In the genomic region with DNA sequence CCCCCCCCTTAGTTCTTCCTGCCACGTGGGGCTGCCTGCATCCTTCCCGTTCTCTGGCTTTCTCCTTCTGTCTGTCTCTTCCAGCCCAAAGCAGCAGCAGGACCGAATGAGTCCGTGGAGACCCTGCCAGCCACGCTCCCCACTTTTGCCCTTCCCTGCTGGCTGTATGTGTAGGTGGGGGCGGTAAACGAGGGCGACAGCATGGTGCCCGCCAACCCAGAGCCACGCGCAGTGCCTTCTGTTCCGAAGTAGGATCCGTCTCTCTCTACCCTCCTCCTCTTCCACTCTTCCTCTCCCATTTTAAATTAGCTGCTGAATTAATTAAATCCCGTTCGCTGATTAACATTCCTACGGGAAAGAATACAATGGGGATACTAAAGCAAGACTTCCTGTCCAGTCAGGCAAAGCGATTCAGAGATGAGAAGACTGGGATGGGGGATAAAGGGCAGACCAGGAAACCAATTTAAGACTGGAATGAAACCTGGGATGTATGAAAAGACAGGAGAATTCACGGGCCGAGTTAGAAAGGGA, we compare ENCODE assay signal across 17 mouse cellular contexts. TPM values are rescaled to one million over a fixed set of nuclear protein-coding genes. Genes with fewer than 3 reads are reported as not detected.
A peak's percentile ranks its signal among the peaks of the same experiment; 100 is the strongest.
DNase-seq lines count a peak whose midpoint lies in the region; ATAC-seq and TF ChIP-seq lines count a peak whose summit lies in the region.
"Had no signal": no experiment of that assay in that cellular context is flagged by ENCODE, and none has a peak within 500 bp of the region (broad histone marks: within the 10 kb centered on the region; RNA-seq: fewer than 3 reads in every experiment).

No protein-coding gene starts in this region.

- H3K36me3 ChIP-seq in hindbrain, embryonic 12.5 days = no peaks in the 10 kb centered on the region
- no peaks in the 10 kb centered on the region for H3K36me3 ChIP-seq in midbrain, embryonic 16.5 days (ENCODE audit: control insufficient read depth, insufficient read depth, low read length)
- H3K36me3 ChIP-seq in lung, postnatal 0 days (ENCODE audit: insufficient read depth, low read length) = no peaks in the 10 kb centered on the region
- H3K36me3 ChIP-seq: G1E; limb, embryonic 13.5 days had no signal

- H3K27me3 ChIP-seq in hindbrain, embryonic 12.5 days = peaks cover 7% of the 10 kb centered on the region
- no peaks in the 10 kb centered on the region for H3K27me3 ChIP-seq in midbrain, embryonic 16.5 days (ENCODE audit: control insufficient read depth, insufficient read depth, low read depth, low read length)
- no peaks in the 10 kb centered on the region; the same call in 1 of the 2 replicates for H3K27me3 ChIP-seq in lung, postnatal 0 days (replicated peaks; ENCODE audit: insufficient read depth, low read length)
- H3K27me3 ChIP-seq: limb, embryonic 13.5 days had no signal

- peak overlapping the region; percentile 9 for H3K4me2 ChIP-seq in hindbrain, embryonic 12.5 days (replicated peaks)
- H3K4me2 ChIP-seq in midbrain, embryonic 16.5 days (ENCODE audit: low read length) = peak overlapping the region; percentile 41
- no peak overlapping the region for H3K4me2 ChIP-seq in lung, postnatal 0 days (replicated peaks; ENCODE audit: low read depth, low read length)
- H3K4me2 ChIP-seq: limb, embryonic 13.5 days had no signal

- H3K4me1 ChIP-seq in hindbrain, embryonic 12.5 days = peaks cover 28% of the 10 kb centered on the region
- H3K4me1 ChIP-seq in midbrain, embryonic 16.5 days (ENCODE audit: control insufficient read depth, insufficient read depth, low read length) = peaks cover 34% of the 10 kb centered on the region
- H3K4me1 ChIP-seq in lung, adult 2 months (ENCODE audit: control insufficient read depth, insufficient read depth, low read length) = no peaks in the 10 kb centered on the region
- H3K4me1 ChIP-seq in lung, postnatal 0 days (ENCODE audit: insufficient read depth, low read depth, low read length) = no peaks in the 10 kb centered on the region

- TF ChIP-seq CTCF in brain, embryonic 14.5 days (IDR thresholded peaks at IDR 0.05; ENCODE audit: borderline replicate concordance, extremely low read depth, insufficient read depth, insufficient read length) = no peak
- no peak for TF ChIP-seq CTCF in lung, adult 2 months (IDR thresholded peaks at IDR 0.05; ENCODE audit: insufficient read depth, low read length)
- no peak for TF ChIP-seq CTCF in lung, postnatal 0 days (IDR thresholded peaks at IDR 0.05)

- peak; percentile 51 to 56 for DNase-seq in cerebellum, postnatal 10 days
- no peak for DNase-seq in cerebellum, postnatal 36 days
- DNase-seq in brain, embryonic 14.5 days (ENCODE audit: low read depth) = peak; percentile 85
- DNase-seq in lung, adult 2 months = no peak
- no peak for DNase-seq in lung, postnatal 0 days (ENCODE audit: low spot score)
- DNase-seq: thymus, postnatal 4 days had no signal

- 29% methylated on average over 19 of the region's 19 CpGs for WGBS in hindbrain, embryonic 12.5 days
- WGBS in midbrain, embryonic 16.5 days = 13% methylated on average over 19 of the region's 19 CpGs
- 51% methylated on average over 19 of the region's 19 CpGs for WGBS in lung, adult 2 months
- 53% methylated on average over 19 of the region's 19 CpGs for whole genome bisulfite sequencing in lung, postnatal 0 days

- TF ChIP-seq POLR2A in brain, embryonic 14.5 days (IDR thresholded peaks at IDR 0.05; ENCODE audit: borderline replicate concordance, extremely low read depth, insufficient read depth, insufficient read length, poor library complexity, severe bottlenecking) = no peak
- no peak for TF ChIP-seq POLR2A in lung, adult 2 months (IDR thresholded peaks at IDR 0.05; ENCODE audit: borderline replicate concordance, extremely low read depth, low read depth, low read length)

- peak overlapping the region; percentile 0; the same call in 1 of the 2 replicates for H3K9ac ChIP-seq in hindbrain, embryonic 12.5 days
- H3K9ac ChIP-seq in midbrain, embryonic 16.5 days (ENCODE audit: low read depth, low read length) = peak overlapping the region; percentile 31; the same call in 1 of the 2 replicates
- H3K9ac ChIP-seq in lung, postnatal 0 days (replicated peaks; ENCODE audit: low read depth) = no peak overlapping the region
- H3K9ac ChIP-seq: limb, embryonic 13.5 days had no signal

- no peaks in the 10 kb centered on the region for H3K9me3 ChIP-seq in hindbrain, embryonic 12.5 days (replicated peaks)
- H3K9me3 ChIP-seq in midbrain, embryonic 16.5 days (replicated peaks; ENCODE audit: control insufficient read depth, low read length, poor library complexity, severe bottlenecking) = no peaks in the 10 kb centered on the region
- no peaks in the 10 kb centered on the region for H3K9me3 ChIP-seq in lung, postnatal 0 days (ENCODE audit: low read length)
- H3K9me3 ChIP-seq: G1E; limb, embryonic 13.5 days had no signal

- H3K4me3 ChIP-seq in hindbrain, embryonic 12.5 days = no peak overlapping the region
- no peak overlapping the region for H3K4me3 ChIP-seq in midbrain, embryonic 16.5 days (ENCODE audit: low read depth, low read length)
- no peak overlapping the region for H3K4me3 ChIP-seq in lung, adult 2 months (replicated peaks; ENCODE audit: extremely low read depth, low read depth, low read length)
- H3K4me3 ChIP-seq in lung, postnatal 0 days (ENCODE audit: low read depth, low read length) = no peak overlapping the region
- H3K4me3 ChIP-seq: limb, embryonic 13.5 days had no signal

- H3K27ac ChIP-seq in hindbrain, embryonic 12.5 days = 0 out of 2 replicates have a peak overlapping the region, but pooled peaks have one; percentile 24
- H3K27ac ChIP-seq in midbrain, embryonic 16.5 days (ENCODE audit: low read length) = peak overlapping the region; percentile 22; the same call in 1 of the 2 replicates
- no peak overlapping the region for H3K27ac ChIP-seq in lung, postnatal 0 days (ENCODE audit: low read length)
- H3K27ac ChIP-seq: limb, embryonic 13.5 days had no signal

- TF ChIP-seq EP300 in lung, postnatal 0 days (IDR thresholded peaks at IDR 0.05) = no peak

- no peak for ATAC-seq in hindbrain, embryonic 12.5 days (ENCODE audit: low FRiP score)
- ATAC-seq in midbrain, embryonic 16.5 days = no peak
- no peak for ATAC-seq in lung, postnatal 0 days
- no peak for ATAC-seq in megakaryocyte progenitor cell, adult 5-6 weeks (replicated peaks; ENCODE audit: poor library complexity)
- ATAC-seq: intestine, postnatal 0 days had no signal

RNA-seq across cellular contexts. Expression of a gene that starts 17.5 kb away (rescaled TPM):
- 44.4 and 44.8 TPM in 2 replicates for polyA plus RNA-seq in brain, embryonic 14.5 days (2012; rRNA removed)
- polyA plus RNA-seq in hindbrain, embryonic 12.5 days (2016; fragmentation: Nextera tagmentation; extraction: Ambion mirVana) = 63.2 and 63.4 TPM in 2 replicates
- polyA plus RNA-seq in midbrain, embryonic 16.5 days (2015; fragmentation: Nextera tagmentation; extraction: Ambion mirVana) = 44.8 and 48.7 TPM in 2 replicates
- 12.7 and 17.0 TPM in 2 replicates for polyA plus RNA-seq in lung, adult 2 months (2012; rRNA removed)
- 59.1 and 62.8 TPM in 2 replicates for polyA plus RNA-seq in lung, postnatal 0 days (2015; fragmentation: Nextera tagmentation; extraction: Ambion mirVana)
- 57.0 and 72.1 TPM in 2 replicates for total RNA-seq in megakaryocyte progenitor cell, adult 5-6 weeks (2015)
- 58.4 and 63.3 TPM in 2 replicates for total RNA-seq in megakaryocyte progenitor cell, adult 5-6 weeks (2017)

RNA-seq across cellular contexts. Expression of a gene that starts 38.3 kb away (rescaled TPM):
- polyA plus RNA-seq in brain, embryonic 14.5 days (2012; rRNA removed) = 5.0 and 7.1 TPM in 2 replicates
- polyA plus RNA-seq in hindbrain, embryonic 12.5 days (2016; fragmentation: Nextera tagmentation; extraction: Ambion mirVana) = 4.9 and 9.1 TPM in 2 replicates
- 7.7 and 8.9 TPM in 2 replicates for polyA plus RNA-seq in midbrain, embryonic 16.5 days (2015; fragmentation: Nextera tagmentation; extraction: Ambion mirVana)
- 8.0 and 13.3 TPM in 2 replicates for polyA plus RNA-seq in lung, adult 2 months (2012; rRNA removed)
- polyA plus RNA-seq in lung, postnatal 0 days (2015; fragmentation: Nextera tagmentation; extraction: Ambion mirVana) = 16.4 and 19.1 TPM in 2 replicates
- not detected in 2 replicates for total RNA-seq in megakaryocyte progenitor cell, adult 5-6 weeks (2015)
- total RNA-seq in megakaryocyte progenitor cell, adult 5-6 weeks (2017) = not detected in 2 replicates

RNA-seq across cellular contexts. Expression of a gene that starts 56.0 kb away (rescaled TPM):
- not detected in 2 replicates for polyA plus RNA-seq in brain, embryonic 14.5 days (2012; rRNA removed)
- not detected in 2 replicates for polyA plus RNA-seq in hindbrain, embryonic 12.5 days (2016; fragmentation: Nextera tagmentation; extraction: Ambion mirVana)
- not detected in 2 replicates for polyA plus RNA-seq in midbrain, embryonic 16.5 days (2015; fragmentation: Nextera tagmentation; extraction: Ambion mirVana)
- polyA plus RNA-seq in lung, adult 2 months (2012; rRNA removed) = not detected in 2 replicates
- not detected in 2 replicates for polyA plus RNA-seq in lung, postnatal 0 days (2015; fragmentation: Nextera tagmentation; extraction: Ambion mirVana)
- total RNA-seq in megakaryocyte progenitor cell, adult 5-6 weeks (2015) = not detected in 2 replicates
- total RNA-seq in megakaryocyte progenitor cell, adult 5-6 weeks (2017) = not detected in 2 replicates
- total RNA-seq: G1E; layer of hippocampus, postnatal 25 days had no signal
- polyA plus RNA-seq: embryonic facial prominence, embryonic 11.5 days; frontal cortex, adult 2 months; G1E; heart, embryonic 14.5 days; intestine, postnatal 0 days; limb, embryonic 13.5 days; lung, embryonic 16.5 days had no signal

RNA-seq across cellular contexts. Expression of a gene that starts 59.4 kb away (rescaled TPM):
- polyA plus RNA-seq in brain, embryonic 14.5 days (2012; rRNA removed) = 10.4 and 34.9 TPM in 2 replicates
- 30.9 and 33.1 TPM in 2 replicates for polyA plus RNA-seq in hindbrain, embryonic 12.5 days (2016; fragmentation: Nextera tagmentation; extraction: Ambion mirVana)
- 25.9 and 34.6 TPM in 2 replicates for polyA plus RNA-seq in midbrain, embryonic 16.5 days (2015; fragmentation: Nextera tagmentation; extraction: Ambion mirVana)
- 1.7 and 2.3 TPM in 2 replicates for polyA plus RNA-seq in lung, adult 2 months (2012; rRNA removed)
- 1.0 and 1.7 TPM in 2 replicates for polyA plus RNA-seq in lung, postnatal 0 days (2015; fragmentation: Nextera tagmentation; extraction: Ambion mirVana)
- total RNA-seq in megakaryocyte progenitor cell, adult 5-6 weeks (2015) = 2.5 and 3.1 TPM in 2 replicates
- total RNA-seq in megakaryocyte progenitor cell, adult 5-6 weeks (2017) = 0.75 and 1.1 TPM in 2 replicates

Comparison
In these comparisons a context has a peak if more than half of its experiments do, and no peak if none do; other contexts are left out.
1. DNase-seq: peak in cerebellum, postnatal 10 days (2 of 2) and brain, embryonic 14.5 days (single experiment); none in cerebellum, postnatal 36 days (0 of 2), lung, adult 2 months (single experiment) and lung, postnatal 0 days (single experiment).